Mouse (Mus musculus) ES-E14 (cell line): ENCODE measurements around the gene Usp31. TPM values are rescaled to one million over a fixed set of nuclear protein-coding genes. Genes with fewer than 3 reads are reported as not detected.

Experiments used
- DNase-seq: peaks from one replicate; pipeline ENCODE4 v3.0.0-alpha.2; 2013; ENCODE audit warnings: low read depth, low spot score
- H3K27ac ChIP-seq: 2 replicates; pipeline ENCODE4 v1.5.1; 2012; ENCODE audit warnings: low read depth, mild to moderate bottlenecking, low read length, moderate library complexity, mixed read lengths; ENCODE audit not compliant: poor library complexity, insufficient read depth, severe bottlenecking
- H3K36me3 ChIP-seq: 2 replicates; pipeline ENCODE4 v1.6.1; 2012; ENCODE audit warnings: mild to moderate bottlenecking, low read length, moderate library complexity, mixed read lengths; ENCODE audit not compliant: control insufficient read depth, poor library complexity, insufficient read depth, severe bottlenecking
- H3K4me1 ChIP-seq, 2 experiments: fragments of 150-350 bp in 1 of 2; sonication (generic) in 1 of 2; 2 replicates each; pipeline ENCODE4 v1.6.1; 2012; ENCODE audit warnings: low read length in 2 of 2, mild to moderate bottlenecking in 1 of 2, mixed read lengths in 1 of 2; ENCODE audit not compliant: control insufficient read depth in 2 of 2, insufficient read depth in 2 of 2, poor library complexity in 1 of 2
- H3K4me3 ChIP-seq, 2 experiments: fragments of 150-350 bp in 1 of 2; sonication (generic) in 1 of 2; 2 replicates each; pipeline ENCODE4 v1.5.1; 2012; ENCODE audit warnings: low read length in 2 of 2, low read depth in 1 of 2, mild to moderate bottlenecking in 1 of 2, mixed read lengths in 1 of 2; ENCODE audit not compliant: insufficient read depth in 1 of 2, poor library complexity in 1 of 2, severe bottlenecking in 1 of 2
- H3K9ac ChIP-seq: 2 replicates; pipeline ENCODE4 v1.6.1; 2012; ENCODE audit warnings: low read depth, mild to moderate bottlenecking, low read length, mixed read lengths; ENCODE audit not compliant: poor library complexity, insufficient read depth, severe bottlenecking
- H3K9me3 ChIP-seq: fragments of 150-350 bp; sonication (generic); 2 replicates; pipeline ENCODE4 v1.6.1; 2012; ENCODE audit warnings: low read depth, mild to moderate bottlenecking, low read length; ENCODE audit not compliant: control insufficient read depth, insufficient read depth
- CHD2 ChIP-seq: IDR thresholded peaks from 2 replicates; pipeline ENCODE4 v1.6.1; 2014; ENCODE audit warnings: mild to moderate bottlenecking, low read depth, low read length, inconsistent platforms
- HCFC1 ChIP-seq: IDR thresholded peaks from 2 replicates; pipeline ENCODE4 v1.6.1; 2012; ENCODE audit warnings: low read length, inconsistent platforms, borderline replicate concordance; ENCODE audit not compliant: insufficient read depth
- MAFK ChIP-seq: IDR thresholded peaks from 2 replicates; pipeline ENCODE4 v1.6.1; 2014; ENCODE audit warnings: mild to moderate bottlenecking, low read depth, low read length, inconsistent platforms; ENCODE audit not compliant: insufficient read depth
- ZC3H11A ChIP-seq: IDR thresholded peaks from 2 replicates; pipeline ENCODE4 v1.6.1; 2012; ENCODE audit warnings: low read depth, mild to moderate bottlenecking, inconsistent platforms, low read length, borderline replicate concordance
- ZNF384 ChIP-seq: IDR thresholded peaks from 2 replicates; pipeline ENCODE4 v1.6.1; 2012; ENCODE audit warnings: low read depth, low read length, inconsistent platforms
- in situ Hi-C, 2 experiments: fragments of 600-800 bp; cut with MboI; formaldehyde crosslinking; loops; one replicate each; pipeline ENCODE4 v1.15.1; 2025; ENCODE audit warnings: low sequenced_read_pairs in 2 of 2, inconsistent platforms in 1 of 2; ENCODE audit not compliant: unreplicated experiment in 2 of 2
- total RNA-seq: library from RNA; depleted of rRNA; stranded (reverse); fragments of 300-350 nt; gene quantifications from 2 replicates; pipeline ENCODE4 v1.2.3, GENCODE M21; 2012

Usp31 gene
- total RNA-seq, 1 experiment, result 17.1 TPM

DNA sequence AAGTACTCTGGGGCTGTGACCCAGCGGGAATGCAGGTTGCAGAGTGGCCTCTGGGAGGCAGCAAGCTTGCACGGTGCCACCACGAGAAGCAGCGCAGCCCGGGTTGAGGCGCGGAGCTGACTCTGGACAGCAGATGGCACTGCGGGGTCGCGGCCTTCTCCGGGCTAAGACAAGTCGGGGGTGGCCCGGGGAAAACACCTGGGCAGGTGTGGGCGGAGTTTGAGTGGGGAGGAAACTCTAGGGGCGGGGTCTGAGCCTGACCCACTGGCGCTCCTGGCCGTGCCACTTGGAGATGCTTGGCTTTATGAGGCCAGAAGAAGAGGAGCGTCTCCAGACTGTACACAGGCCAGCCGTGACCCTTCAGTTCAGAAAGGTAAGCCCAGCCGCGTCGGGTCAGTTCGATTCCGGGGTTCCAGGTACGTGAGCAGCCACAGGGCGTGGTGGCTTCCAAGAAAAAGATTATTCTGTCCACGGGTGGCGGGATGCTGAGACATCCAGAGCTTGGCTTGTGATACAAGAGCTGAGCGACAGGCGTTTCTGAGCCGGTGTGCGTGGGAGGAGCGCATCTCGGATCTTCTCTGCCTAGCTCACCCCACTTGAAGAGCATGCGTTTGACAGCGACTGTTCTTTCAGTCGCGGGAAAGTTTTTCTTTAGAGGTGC, 27.2 kb upstream of the Usp31 start, which contains the start of gene Scnn1g:
Gene Scnn1g, plus strand, starts transcription at position 309 of the 661 bp plus-strand sequence.
- TF ChIP-seq CHD2 (no peak), ZC3H11A (peak; percentile 98)
- H3K4me1 ChIP-seq, result peaks cover 0 to 4% of the 10 kb centered on the region in 2 experiments; a peak in 1 of 4 replicates
- DNase-seq, result peak; percentile 77
- in situ Hi-C loops, result loop anchor here (5.0 to 25.0 kb wide), 2 partner anchors 228 to 233 kb away; no protein-coding TSS in a partner anchor
- no peak within 1 kb of the TSS for H3K27ac ChIP-seq
- H3K4me3 ChIP-seq, result peak within 1 kb of the TSS; percentile 40 to 53; a peak in 3 of 4 replicates
- H3K9me3 ChIP-seq, result no peaks in the 10 kb centered on the region
- 0 out of 2 replicates have a peak within 1 kb of the TSS, but pooled peaks have one; percentile 7 for H3K9ac ChIP-seq
- no peaks in the 10 kb centered on the region for H3K36me3 ChIP-seq

DNA sequence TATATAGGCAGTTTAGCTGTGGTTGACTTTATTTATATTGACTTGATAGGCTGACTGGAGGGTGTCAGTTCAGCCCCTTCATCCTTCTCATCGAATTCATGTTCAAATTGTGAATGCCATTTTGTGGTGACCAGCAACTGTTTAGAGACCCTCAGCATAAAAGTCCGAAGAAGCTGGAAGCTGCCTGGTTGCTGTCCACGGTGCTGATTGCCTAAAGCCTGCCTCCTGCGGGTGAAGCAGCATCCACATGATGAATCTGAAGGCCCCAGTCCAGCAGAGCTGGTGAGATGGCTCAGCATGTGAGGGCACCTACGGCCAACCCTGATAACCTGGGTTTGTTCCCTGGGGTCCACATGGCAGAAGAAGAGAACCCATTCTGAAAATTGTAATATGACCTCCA, 23.2 kb upstream of the Usp31 start:
- in situ Hi-C loops, result loop anchor here (5.0 to 25.0 kb wide), 2 partner anchors 232 to 237 kb away; no protein-coding TSS in a partner anchor
- TF ChIP-seq ZNF384, result no peak
- no peak for TF ChIP-seq MAFK
- no peak for TF ChIP-seq CHD2
- TF ChIP-seq HCFC1, result no peak
- no peak for TF ChIP-seq ZC3H11A
- Histone ChIP-seq H3K9ac (no peak overlapping the region), H3K4me3 (no peak overlapping the region), H3K36me3 (no peaks in the 10 kb centered on the region), H3K27ac (no peak overlapping the region), H3K9me3 (no peaks in the 10 kb centered on the region), H3K4me1 (no peaks in the 10 kb centered on the region)
- peak; percentile 43 for DNase-seq

DNA sequence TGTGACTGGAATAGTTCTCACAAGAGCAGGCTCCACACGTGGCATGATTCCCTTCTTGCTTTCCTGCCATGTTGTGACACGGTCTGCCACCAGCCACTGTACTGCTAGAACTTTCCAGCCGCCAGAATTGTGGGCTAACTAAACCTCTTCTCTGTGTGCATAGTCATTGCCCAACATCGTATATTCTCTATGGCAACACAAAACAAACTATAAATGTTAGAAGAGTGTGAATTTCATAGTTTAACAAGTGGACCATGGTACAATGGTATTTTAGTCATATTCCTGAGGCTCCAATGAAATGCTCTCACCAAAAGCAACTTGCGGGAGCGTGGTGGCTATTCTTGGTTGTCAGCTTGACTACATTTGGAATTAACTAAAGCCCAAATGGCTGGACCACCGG, 10.0 kb upstream of the Usp31 start:
- Histone ChIP-seq H3K27ac (0 out of 2 replicates have a peak overlapping the region, but pooled peaks have one; percentile 22), H3K9ac (no peak overlapping the region), H3K9me3 (no peaks in the 10 kb centered on the region), H3K4me3 (no peak overlapping the region), H3K36me3 (no peaks in the 10 kb centered on the region), H3K4me1 (no peaks in the 10 kb centered on the region)
- in situ Hi-C loops, result no loop called here
- TF ChIP-seq ZC3H11A (no peak), MAFK (no peak), HCFC1 (no peak), CHD2 (no peak), ZNF384 (no peak)
- DNase-seq, result no peak

DNA sequence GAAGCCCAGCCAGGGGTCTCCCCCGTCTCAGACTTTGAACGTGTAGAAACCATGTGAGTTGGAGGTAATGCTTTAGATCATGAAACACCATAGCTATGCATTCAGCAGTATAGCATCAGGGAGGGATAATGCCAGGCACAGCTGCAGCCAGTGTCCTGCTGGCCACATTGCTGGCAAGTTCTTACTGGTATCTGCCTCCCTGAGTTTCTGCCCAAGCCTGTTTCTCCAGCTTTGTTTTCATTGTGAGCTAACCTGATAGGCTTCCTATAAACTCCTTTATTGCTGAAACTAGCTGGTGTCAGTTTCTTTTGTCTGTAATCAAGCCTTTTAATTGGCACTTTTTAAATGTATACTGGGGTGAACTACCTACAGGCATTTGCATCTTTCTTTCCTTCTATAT, 4.1 kb upstream of the Usp31 start:
- no peak overlapping the region for H3K9ac ChIP-seq
- H3K9me3 ChIP-seq, result no peaks in the 10 kb centered on the region
- in situ Hi-C loops, result no loop called here
- no peak overlapping the region for H3K4me3 ChIP-seq
- H3K27ac ChIP-seq, result no peak overlapping the region
- DNase-seq, result no peak
- no peaks in the 10 kb centered on the region for H3K4me1 ChIP-seq
- TF ChIP-seq HCFC1 (no peak), CHD2 (no peak), ZNF384 (no peak)
- H3K36me3 ChIP-seq, result no peaks in the 10 kb centered on the region
